In genomic region chr9:83924356-83924755, GRCm38 (mm10) we compare ENCODE assay signal across 8 mouse cellular contexts. TPM values are rescaled to one million over a fixed set of nuclear protein-coding genes. Genes with fewer than 3 reads are reported as not detected.
A peak's percentile ranks its signal among the peaks of the same experiment; 100 is the strongest.
DNase-seq lines count a peak whose midpoint lies in the region; ATAC-seq and TF ChIP-seq lines count a peak whose summit lies in the region.

No protein-coding gene starts in this region.

- intact Hi-C loops in gastrocnemius, adult 2 months (cut with DNase I), result no loop called here
- intact Hi-C loops in gastrocnemius, postnatal 36 days (cut with DNase I), result loop anchor here (5.0 kb wide), 1 partner anchor 92 kb away; the partner anchor contains the start of gene Ttk

- no peaks in the 10 kb centered on the region for H3K9me3 ChIP-seq in G1E (replicated peaks)
- no peaks in the 10 kb centered on the region for H3K9me3 ChIP-seq in forebrain, postnatal 0 days (ENCODE audit: low read length)
- H3K9me3 ChIP-seq in liver, embryonic 14.5 days (ENCODE audit: control insufficient read depth, low read length), result no peaks in the 10 kb centered on the region

- no peak for ATAC-seq in G1E (ENCODE audit: extremely low read depth, insufficient number of reproducible peaks, low FRiP score, poor library complexity, severe bottlenecking)
- no peak for ATAC-seq in forebrain, postnatal 0 days
- no peak for ATAC-seq in liver, embryonic 14.5 days (ENCODE audit: insufficient read depth)

- TF ChIP-seq CTCF in gastrocnemius, adult 2 months (IDR thresholded peaks at IDR 0.05), result no peak
- TF ChIP-seq CTCF in G1E (IDR thresholded peaks at IDR 0.05; ENCODE audit: low read depth, low read length), result no peak
- TF ChIP-seq CTCF in forebrain, postnatal 0 days (IDR thresholded peaks at IDR 0.05; ENCODE audit: low read depth), result no peak
- no peak for TF ChIP-seq CTCF in liver, embryonic 14.5 days (IDR thresholded peaks at IDR 0.05; ENCODE audit: low read depth)

- H3K4me1 ChIP-seq in G1E (ENCODE audit: insufficient read depth, low read depth, low read length), result peaks cover 8% of the 10 kb centered on the region
- peaks cover 5% of the 10 kb centered on the region; the same call in 1 of the 2 replicates for H3K4me1 ChIP-seq in forebrain, postnatal 0 days (ENCODE audit: insufficient read depth)
- H3K4me1 ChIP-seq in liver, embryonic 14.5 days (replicated peaks; ENCODE audit: control insufficient read depth in 2 of 2, insufficient read depth in 2 of 2, low read length in 1 of 2), result no peaks in the 10 kb centered on the region

- H3K4me3 ChIP-seq in gastrocnemius, adult 2 months, result peak overlapping the region; percentile 97
- H3K4me3 ChIP-seq in G1E (ENCODE audit: low read depth, low read length), result peak overlapping the region; percentile 87; the same call in 1 of the 2 replicates
- H3K4me3 ChIP-seq in forebrain, postnatal 0 days (ENCODE audit: low read depth, low read length), result peak overlapping the region; percentile 63
- peak overlapping the region in 1 of 2 experiments; percentile 63; a peak in 2 of 4 replicates for H3K4me3 ChIP-seq in liver, embryonic 14.5 days (ENCODE audit: insufficient read depth in 1 of 2, low read depth in 2 of 2, low read length in 2 of 2)

- peak overlapping the region; percentile 77 for H3K4me2 ChIP-seq in forebrain, postnatal 0 days (ENCODE audit: low read depth)
- H3K4me2 ChIP-seq in liver, embryonic 14.5 days (ENCODE audit: low read depth), result peak overlapping the region; percentile 81

- 90% methylated on average over 5 of the region's 5 CpGs for WGBS in forebrain, postnatal 0 days
- 72% methylated on average over 5 of the region's 5 CpGs for WGBS in liver, embryonic 14.5 days (ENCODE audit: insufficient replicate concordance)

- DNase-seq in gastrocnemius, adult 2 months, result no peak
- DNase-seq in gastrocnemius, postnatal 36 days, result no peak
- DNase-seq in G1E (ENCODE audit: low spot score), result no peak
- no peak for DNase-seq in forebrain, postnatal 0 days
- DNase-seq in liver, embryonic 14.5 days (ENCODE audit: low read depth in 3 of 3, low spot score in 3 of 3), result no peak
- DNase-seq in Muller cell, postnatal 12 days (ENCODE audit: inconsistent ontology term), result no peak
- DNase-seq in gastrocnemius, postnatal 10 days, result no peak
- no peak for DNase-seq in spleen, postnatal 14 days (ENCODE audit: low spot score in 2 of 2)

- H3K27ac ChIP-seq in gastrocnemius, adult 2 months, result peak overlapping the region; percentile 89
- 0 out of 2 replicates have a peak overlapping the region, but pooled peaks have one; percentile 59 for H3K27ac ChIP-seq in forebrain, postnatal 0 days (ENCODE audit: low read depth, low read length)
- H3K27ac ChIP-seq in liver, embryonic 14.5 days, result no peak overlapping the region

- no peak for TF ChIP-seq EP300 in liver, embryonic 14.5 days (IDR thresholded peaks at IDR 0.05; ENCODE audit: low read depth)

- peaks cover 14% of the 10 kb centered on the region; the same call in 1 of the 2 replicates for H3K27me3 ChIP-seq in G1E (ENCODE audit: insufficient read depth, low read length)
- H3K27me3 ChIP-seq in forebrain, postnatal 0 days (ENCODE audit: insufficient read depth, low read length), result no peaks in the 10 kb centered on the region
- no peaks in the 10 kb centered on the region for H3K27me3 ChIP-seq in liver, embryonic 14.5 days (ENCODE audit: control insufficient read depth, insufficient read depth, low read length)

- peak overlapping the region; percentile 61 for H3K9ac ChIP-seq in forebrain, postnatal 0 days
- no peak overlapping the region for H3K9ac ChIP-seq in liver, embryonic 14.5 days (replicated peaks)

- H3K36me3 ChIP-seq in G1E (replicated peaks), result peaks cover 5% of the 10 kb centered on the region
- H3K36me3 ChIP-seq in forebrain, postnatal 0 days (ENCODE audit: insufficient read depth), result no peaks in the 10 kb centered on the region
- no peaks in the 10 kb centered on the region for H3K36me3 ChIP-seq in liver, embryonic 14.5 days (replicated peaks; ENCODE audit: control insufficient read depth, insufficient read depth, low read depth)

RNA-seq across cellular contexts. Expression of gene Bckdhb, which starts 0.6 kb away (rescaled TPM):
- 10 to 100 TPM; 33.1 to 72.5 TPM for total RNA-seq in gastrocnemius, adult 2 months (2021)
- 10 to 100 TPM; 27.3 to 53.4 TPM for total RNA-seq in gastrocnemius, postnatal 36 days (2021)
- 27.6 and 32.0 TPM in 2 replicates for total RNA-seq in G1E (2014; fragmentation: Nextera tagmentation)
- total RNA-seq in G1E (2017), result 22.2 and 24.2 TPM in 2 replicates
- polyA plus RNA-seq in G1E (2012), result 13.2 and 17.5 TPM in 2 replicates
- total RNA-seq in forebrain, postnatal 0 days (2014; rRNA removed), result 14.2 and 18.3 TPM in 2 replicates
- 33.5 and 34.8 TPM in 2 replicates for polyA plus RNA-seq in forebrain, postnatal 0 days (2015; fragmentation: Nextera tagmentation; extraction: Ambion mirVana)
- polyA plus RNA-seq in liver, embryonic 14.5 days (2012; rRNA removed), result 8.2 and 14.1 TPM in 2 replicates
- 23.1 and 24.1 TPM in 2 replicates for polyA plus RNA-seq in liver, embryonic 14.5 days (2014; fragmentation: Nextera tagmentation; extraction: Ambion mirVana)
- total RNA-seq in gastrocnemius, postnatal 10 days (2021), result 10 to 100 TPM; 20.0 to 20.9 TPM
